Mouse (Mus musculus) myocyte (in vitro differentiated cells): ENCODE measurements at regions not wholly inside any gene's neighbourhood (a gene's known extent, or its start where the extent isn't known, plus 50 kb on each side); places are given as distances from the start of the nearest gene placed in this dataset.

ENCODE experiments used
- H3K27me3 ChIP-seq: one replicate; pipeline ENCODE4 v1.6.1; 2011; ENCODE audit not compliant: control insufficient read depth, insufficient read depth, insufficient read length
- H3K36me3 ChIP-seq: one replicate; pipeline ENCODE4 v1.6.1; 2011; ENCODE audit not compliant: control insufficient read depth, insufficient read depth
- H3K4me2 ChIP-seq: one replicate; pipeline ENCODE4 v1.6.1; 2011; ENCODE audit warnings: low read depth, control low read depth
- H3K4me3 ChIP-seq: one replicate; pipeline ENCODE4 v1.5.1; 2011; ENCODE audit warnings: mild to moderate bottlenecking, control low read depth, moderate library complexity
- H3K79me2 ChIP-seq: one replicate; pipeline ENCODE4 v1.6.1; 2011; ENCODE audit not compliant: control insufficient read depth, insufficient read depth
- H3ac ChIP-seq: one replicate; pipeline ENCODE4 v1.6.1; 2011; ENCODE audit not compliant: control insufficient read depth, insufficient read length
- CEBPB ChIP-seq: IDR thresholded peaks from 2 replicates; pipeline ENCODE4 v1.6.1; 2011; ENCODE audit warnings: mild to moderate bottlenecking, moderate library complexity; ENCODE audit not compliant: poor library complexity, insufficient read depth, severe bottlenecking
- E2F4 ChIP-seq: IDR thresholded peaks from one replicate; pipeline ENCODE4 v1.6.1; 2011; ENCODE audit warnings: mild to moderate bottlenecking, control low read depth, moderate library complexity; ENCODE audit not compliant: insufficient read depth
- MAX ChIP-seq: IDR thresholded peaks from one replicate; pipeline ENCODE4 v1.6.1; 2011; ENCODE audit warnings: low read depth, mild to moderate bottlenecking, control low read depth
- MYOD1 ChIP-seq, 3 experiments: IDR thresholded peaks; one replicate each; pipeline ENCODE4 v1.6.1; 2011; ENCODE audit warnings: control low read depth in 2 of 3, low read depth in 2 of 3, mild to moderate bottlenecking in 2 of 3, moderate library complexity in 1 of 3; ENCODE audit not compliant: insufficient read length in 2 of 3, control insufficient read depth in 1 of 3
- MYOG ChIP-seq, 3 experiments: IDR thresholded peaks; one replicate each; pipeline ENCODE4 v1.6.1; 2011; ENCODE audit warnings: control low read depth in 2 of 3, low read depth in 2 of 3, mild to moderate bottlenecking in 2 of 3; ENCODE audit not compliant: insufficient read length in 2 of 3, control insufficient read depth in 1 of 3, insufficient read depth in 1 of 3
- POLR2A ChIP-seq: IDR thresholded peaks from one replicate; pipeline ENCODE4 v1.6.1; 2011; ENCODE audit warnings: low read depth, mild to moderate bottlenecking, control low read depth, moderate library complexity; ENCODE audit not compliant: insufficient read length
- POLR2AphosphoS2 ChIP-seq: IDR thresholded peaks from one replicate; pipeline ENCODE4 v1.6.1; 2011; ENCODE audit warnings: low read depth, control low read depth; ENCODE audit not compliant: insufficient read length
- REST ChIP-seq: IDR thresholded peaks from one replicate; pipeline ENCODE4 v1.6.1; 2011; ENCODE audit warnings: mild to moderate bottlenecking, control low read depth, moderate library complexity; ENCODE audit not compliant: insufficient read depth, insufficient read length
- SRF ChIP-seq: IDR thresholded peaks from one replicate; pipeline ENCODE4 v1.6.1; 2011; ENCODE audit warnings: low read depth; ENCODE audit not compliant: control insufficient read depth, insufficient read length
- TCF12 ChIP-seq: IDR thresholded peaks from one replicate; pipeline ENCODE4 v1.6.1; 2011; ENCODE audit warnings: mild to moderate bottlenecking, control low read depth; ENCODE audit not compliant: poor library complexity, insufficient read depth, severe bottlenecking
- TCF3 ChIP-seq: IDR thresholded peaks from one replicate; pipeline ENCODE4 v1.6.1; 2011; ENCODE audit warnings: low read depth, control low read depth; ENCODE audit not compliant: insufficient read length
- USF1 ChIP-seq: IDR thresholded peaks from one replicate; pipeline ENCODE4 v1.6.1; 2011; ENCODE audit warnings: low read depth, mild to moderate bottlenecking, control low read depth, moderate library complexity

DNA sequence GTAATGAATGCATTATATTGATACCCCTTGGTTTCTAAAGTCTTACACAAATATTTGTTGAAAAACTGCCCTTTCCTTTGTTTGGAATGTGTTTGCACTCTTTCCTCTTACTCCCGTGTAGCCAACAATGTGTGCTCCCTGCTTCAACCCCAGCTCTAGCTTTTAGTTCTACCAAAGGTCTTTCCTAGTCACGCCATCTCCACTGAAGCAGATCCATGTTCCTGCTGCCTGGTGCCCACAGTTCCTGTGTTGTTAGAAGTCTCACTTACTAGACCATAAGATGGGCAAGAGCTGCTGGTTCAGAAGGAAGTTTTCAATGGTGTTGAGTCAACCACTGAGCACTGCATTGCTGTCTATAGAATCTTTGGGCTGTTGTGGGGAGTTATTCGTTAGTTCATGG lies 137.0 kb downstream of the Klf5 start:
- Histone ChIP-seq H3K27me3 (no peaks in the 10 kb centered on the region), H3K4me2 (no peak overlapping the region), H3K4me3 (no peak overlapping the region), H3K79me2 (no peaks in the 10 kb centered on the region), H3ac (no peak overlapping the region), H3K36me3 (no peaks in the 10 kb centered on the region)
- TF ChIP-seq TCF12 (no peak), CEBPB (no peak), TCF3 (no peak), SRF (no peak), MAX (no peak)

DNA sequence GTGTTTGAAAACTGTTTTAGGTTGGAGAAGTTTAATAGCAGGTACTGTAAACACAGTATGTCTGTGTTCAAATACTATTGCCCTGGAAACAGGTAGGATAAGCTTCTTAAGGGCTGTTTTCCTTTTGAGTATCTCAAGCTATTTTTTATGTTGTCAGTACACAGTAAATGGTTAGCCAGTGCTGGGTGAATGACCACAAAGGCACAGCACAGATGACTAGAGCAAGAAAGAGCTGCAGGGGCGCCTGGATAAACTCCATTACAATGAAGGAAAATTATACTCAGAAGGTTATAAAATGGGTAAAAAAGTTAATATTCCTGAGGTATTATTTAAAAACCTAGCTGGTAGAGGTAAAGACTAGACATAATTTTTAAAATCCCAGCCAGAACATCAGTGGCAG lies 137.6 kb downstream of the Klf5 start:
- no peak overlapping the region for H3K4me3 ChIP-seq
- TF ChIP-seq TCF3 (no peak), TCF12 (no peak), POLR2A (no peak), MYOD1 (IDR thresholded peaks at IDR 0.05; ENCODE audit: control insufficient read depth in 1 of 3, insufficient read length in 2 of 3, low read depth in 2 of 3) (no peak), E2F4 (no peak), POLR2AphosphoS2 (no peak), SRF (no peak), MAX (no peak), USF1 (no peak), MYOG (IDR thresholded peaks at IDR 0.05; ENCODE audit: control insufficient read depth in 1 of 3, insufficient read depth in 1 of 3, insufficient read length in 2 of 3, low read depth in 2 of 3) (no peak), REST (no peak), CEBPB (no peak)
- H3K79me2 ChIP-seq, result no peaks in the 10 kb centered on the region
- H3K4me2 ChIP-seq, result no peak overlapping the region
- H3ac ChIP-seq, result no peak overlapping the region
- no peaks in the 10 kb centered on the region for H3K27me3 ChIP-seq
- no peaks in the 10 kb centered on the region for H3K36me3 ChIP-seq

DNA sequence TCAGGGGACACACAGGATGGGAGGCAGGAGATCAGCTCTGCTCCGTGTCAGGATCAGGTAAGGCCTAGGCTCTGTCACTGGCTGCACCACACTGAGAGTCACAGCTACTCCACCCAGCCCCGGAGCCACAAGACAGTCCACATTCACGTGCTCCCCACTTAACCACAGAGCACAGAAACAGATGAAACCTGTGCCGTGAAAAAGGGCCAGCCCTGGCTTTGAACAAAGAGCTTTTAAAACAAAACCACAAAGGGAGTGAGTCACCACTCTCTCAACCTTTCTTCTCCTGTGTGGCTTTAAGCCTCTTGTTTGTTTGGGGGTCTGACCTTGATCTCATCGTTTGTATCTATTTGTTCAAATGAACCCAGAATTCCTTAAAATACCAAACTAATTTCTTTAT lies 150.6 kb downstream of the Klf5 start:
- peak in 2 of 3 experiments; percentile 21 to 62 for TF ChIP-seq MYOD1 (IDR thresholded peaks at IDR 0.05; ENCODE audit: control insufficient read depth in 1 of 3, insufficient read length in 2 of 3, low read depth in 2 of 3)
- TF ChIP-seq E2F4, result no peak
- TF ChIP-seq CEBPB, result no peak
- peak in 1 of 3 experiments; percentile 66 for TF ChIP-seq MYOG (IDR thresholded peaks at IDR 0.05; ENCODE audit: control insufficient read depth in 1 of 3, insufficient read depth in 1 of 3, insufficient read length in 2 of 3, low read depth in 2 of 3)
- TF ChIP-seq REST, result no peak
- no peak for TF ChIP-seq TCF3
- Histone ChIP-seq H3K27me3 (no peaks in the 10 kb centered on the region), H3K4me2 (peak overlapping the region; percentile 20), H3K79me2 (no peaks in the 10 kb centered on the region), H3K4me3 (no peak overlapping the region), H3K36me3 (no peaks in the 10 kb centered on the region), H3ac (no peak overlapping the region)

DNA sequence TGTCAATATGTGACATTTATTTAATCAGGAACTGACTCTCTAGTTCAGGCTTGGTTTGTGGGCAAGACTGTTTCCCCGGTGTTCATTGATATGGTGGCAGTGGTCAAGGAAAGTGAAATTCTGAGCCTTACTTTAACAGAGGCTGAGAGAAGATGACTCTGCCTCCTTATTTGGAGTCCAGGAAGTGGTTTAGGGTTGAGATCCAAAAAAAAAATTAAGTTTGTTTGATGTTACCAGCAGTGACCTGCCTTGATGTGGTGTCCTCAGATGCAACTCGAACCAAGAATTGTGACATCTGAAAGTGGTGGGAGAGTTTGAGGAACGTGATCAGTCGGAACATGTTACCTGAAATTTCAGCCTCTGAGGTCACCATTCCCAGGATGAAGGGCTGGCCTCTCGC lies 151.4 kb downstream of the Klf5 start:
- TF ChIP-seq CEBPB (peak; percentile 70; the same call in 1 of the 2 replicates), POLR2A (no peak), TCF3 (no peak)
- Histone ChIP-seq H3K4me3 (no peak overlapping the region), H3K4me2 (no peak overlapping the region), H3K27me3 (no peaks in the 10 kb centered on the region), H3K79me2 (no peaks in the 10 kb centered on the region), H3K36me3 (no peaks in the 10 kb centered on the region), H3ac (no peak overlapping the region)

DNA sequence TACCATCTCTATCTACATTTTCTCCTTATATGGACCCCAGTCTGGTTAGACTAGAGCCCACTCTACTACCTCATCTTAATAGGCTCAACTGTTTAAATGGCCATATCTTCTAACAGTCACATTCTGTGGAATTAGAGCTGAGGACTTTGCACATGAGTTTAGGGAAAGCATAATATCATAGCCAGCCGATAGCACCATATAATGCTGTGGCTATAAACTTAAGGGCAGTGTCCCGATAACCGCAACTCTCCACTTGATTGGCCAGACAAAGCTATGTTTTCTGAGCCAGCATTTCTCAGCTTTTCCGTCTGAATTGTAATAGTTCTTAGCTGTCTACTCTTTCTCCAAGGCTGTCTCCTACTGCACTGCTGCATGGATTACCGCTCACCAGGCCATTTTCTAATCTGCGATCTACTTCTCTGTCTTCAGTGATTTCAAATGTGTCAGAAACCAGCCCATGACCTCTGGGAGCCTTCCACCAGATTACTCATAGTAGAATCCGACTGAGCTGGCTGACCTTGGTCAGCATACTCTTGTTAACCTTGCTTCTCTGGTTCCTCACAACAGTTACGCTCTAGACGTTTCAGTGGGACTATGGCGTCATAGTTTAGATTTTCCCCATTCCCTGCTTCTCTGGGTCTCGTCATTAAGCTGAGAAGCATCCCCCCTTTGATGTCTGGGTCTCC lies 152.8 kb downstream of the Klf5 start:
- Histone ChIP-seq H3K79me2 (no peaks in the 10 kb centered on the region), H3K27me3 (no peaks in the 10 kb centered on the region), H3ac (no peak overlapping the region), H3K4me2 (no peak overlapping the region), H3K4me3 (no peak overlapping the region), H3K36me3 (no peaks in the 10 kb centered on the region)
- TF ChIP-seq MAX (no peak), SRF (no peak), USF1 (no peak), POLR2AphosphoS2 (no peak), REST (no peak)
